Mouse (Mus musculus) kidney, embryonic 14.5 days (tissue): Measurements from ENCODE around the gene Mrpl18. TPM values are rescaled to one million over a fixed set of nuclear protein-coding genes. Genes with fewer than 3 reads are reported as not detected.
"Not testable (repeated sequence)": the region's sequence is repeated elsewhere in the genome, so short reads cannot be mapped to it uniquely, and the experiment has no call there.

ENCODE experiments used
- ATAC-seq: fragments of 200-750 bp; cut with Nextera tagmentation; 2 replicates; pipeline ENCODE4 v1.8.0; 2017; ENCODE audit warnings: moderate number of reproducible peaks, mild to moderate bottlenecking, moderate TSS enrichment, moderate library complexity; ENCODE audit not compliant: low FRiP score, low TSS enrichment
- H3K27ac ChIP-seq: fragments of 300-500 bp; sonication (generic); 2 replicates; pipeline ENCODE4 v1.5.1; 2014; ENCODE audit warnings: low read depth, mild to moderate bottlenecking, low read length, moderate library complexity, mixed read lengths
- H3K27me3 ChIP-seq: fragments of 300-500 bp; sonication (generic); 2 replicates; pipeline ENCODE4 v1.6.1; 2014; ENCODE audit warnings: mild to moderate bottlenecking, low read length; ENCODE audit not compliant: control insufficient read depth, insufficient read depth
- H3K36me3 ChIP-seq: fragments of 300-500 bp; sonication (generic); 2 replicates; pipeline ENCODE4 v1.6.1; 2014; ENCODE audit warnings: low read length, mixed read lengths; ENCODE audit not compliant: control insufficient read depth, insufficient read depth
- H3K4me1 ChIP-seq: fragments of 300-500 bp; sonication (generic); 2 replicates; pipeline ENCODE4 v1.6.1; 2014; ENCODE audit warnings: low read length, mixed read lengths; ENCODE audit not compliant: control insufficient read depth, insufficient read depth
- H3K4me2 ChIP-seq: fragments of 300-500 bp; sonication (generic); replicated peaks from 2 replicates; pipeline ENCODE4 v1.6.1; 2014; ENCODE audit warnings: low read depth, mild to moderate bottlenecking, low read length
- H3K4me3 ChIP-seq: fragments of 300-500 bp; sonication (generic); 2 replicates; pipeline ENCODE4 v1.5.1; 2014; ENCODE audit warnings: mild to moderate bottlenecking, low read length
- H3K9ac ChIP-seq: fragments of 300-500 bp; sonication (generic); 2 replicates; pipeline ENCODE4 v1.6.1; 2014; ENCODE audit warnings: low read depth, mild to moderate bottlenecking, low read length, moderate library complexity
- H3K9me3 ChIP-seq: fragments of 300-500 bp; sonication (generic); 2 replicates; pipeline ENCODE4 v1.6.1; 2016; ENCODE audit warnings: low read length; ENCODE audit not compliant: control insufficient read depth
- WGBS: fragments of 180-500 bp; shearing (Covaris S2); extraction: QIAGEN DNeasy Blood & Tissue Kit; methylation state at CpG from one replicate; pipeline ENCODE4 v1.1.7; 2014; 5-methylcytosine and 5-hydroxymethylcytosine counted together
- polyA plus RNA-seq: library from polyadenylated mRNA; unstranded; fragments of >200 nt; fragmentation: Nextera tagmentation; extraction: Ambion mirVana; gene quantifications from 2 replicates; pipeline ENCODE4 v1.2.1, GENCODE M21; 2014

Gene Mrpl18
- polyA plus RNA-seq, 1 experiment from 2014 or later, result 186 TPM

- WGBS, result 12% methylated on average over 27 of the region's 27 CpGs
- Histone ChIP-seq H3K27me3 (no peaks in the 10 kb centered on the region), H3K9ac (peak within 1 kb of the TSS; percentile 45; the same call in 1 of the 2 replicates), H3K4me1 (no peaks in the 10 kb centered on the region), H3K4me3 (peak within 1 kb of the TSS; percentile 10), H3K36me3 (peaks cover 22% of the 10 kb centered on the region), H3K9me3 (no peaks in the 10 kb centered on the region), H3K4me2 (peak within 1 kb of the TSS; percentile 32), H3K27ac (no peak within 1 kb of the TSS)
- peak; percentile 86 for ATAC-seq
Observed at GRCm38 (mm10) chr17:12940151-12940805, 24.1 kb upstream of the Mrpl18 start, which contains the start of gene Acat3. Gene Acat3 (minus strand): TSS chr17:12940600.

DNA sequence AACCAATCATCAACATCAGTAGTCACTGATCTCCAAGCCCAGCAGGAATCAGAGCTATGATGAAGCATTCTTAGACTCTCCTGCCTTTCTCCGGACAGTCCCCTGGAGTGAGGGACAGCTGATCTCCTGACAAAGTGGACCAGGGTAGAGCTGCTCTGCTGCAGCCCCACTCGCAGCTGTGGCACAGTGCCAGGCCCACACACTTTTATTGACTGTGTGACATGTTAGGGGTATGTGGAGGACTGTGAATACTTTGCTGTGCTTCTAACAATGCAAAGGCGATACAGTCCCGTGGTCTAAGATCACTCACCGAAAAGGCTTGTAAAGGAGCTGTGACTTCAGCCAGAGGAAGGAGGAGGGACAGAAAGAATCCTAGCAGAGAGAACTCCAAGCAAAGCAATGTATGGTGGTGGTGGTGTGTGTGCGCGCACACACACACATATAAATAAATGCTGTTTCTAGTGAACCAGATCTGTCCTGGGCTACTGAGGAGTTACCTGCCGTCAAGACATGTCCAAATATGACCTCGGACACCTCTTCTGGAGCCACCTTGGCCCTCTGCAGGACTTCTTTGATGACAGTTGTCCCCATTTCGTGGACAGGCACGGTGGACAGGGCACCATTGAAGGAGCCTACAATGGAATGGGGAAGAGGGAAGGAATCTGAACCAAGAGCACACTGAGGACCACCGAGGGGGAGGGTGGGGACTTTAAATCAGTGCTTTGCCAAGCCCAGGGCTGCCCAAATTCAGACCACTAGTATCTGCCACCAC, 23.4 kb upstream of the Mrpl18 start:
- Histone ChIP-seq H3K4me2 (peak overlapping the region; percentile 32), H3K9ac (peak overlapping the region; percentile 45; the same call in 1 of the 2 replicates), H3K36me3 (peaks cover 16% of the 10 kb centered on the region), H3K4me3 (peak overlapping the region; percentile 10)
- not testable (repeated sequence) for H3K4me1 ChIP-seq, H3K9me3 ChIP-seq, H3K27me3 ChIP-seq, ATAC-seq, H3K27ac ChIP-seq
- 49% methylated on average over 2 of the region's 12 CpGs for WGBS

GRCm38 (mm10) chr17:12938077-12938476, 21.9 kb upstream of the Mrpl18 start:
- Histone ChIP-seq H3K4me2 (no peak overlapping the region), H3K9me3 (no peaks in the 10 kb centered on the region), H3K36me3 (peaks cover 7% of the 10 kb centered on the region; the same call in 1 of the 2 replicates), H3K27me3 (no peaks in the 10 kb centered on the region), H3K4me1 (no peaks in the 10 kb centered on the region), H3K27ac (no peak overlapping the region), H3K4me3 (no peak overlapping the region), H3K9ac (no peak overlapping the region)
- 67% methylated on average over 2 of the region's 2 CpGs for WGBS
- ATAC-seq, result no peak

- Histone ChIP-seq H3K4me3 (no peak overlapping the region), H3K4me1 (no peaks in the 10 kb centered on the region), H3K9me3 (no peaks in the 10 kb centered on the region), H3K9ac (no peak overlapping the region), H3K36me3 (peaks cover 2% of the 10 kb centered on the region; the same call in 1 of the 2 replicates), H3K4me2 (no peak overlapping the region), H3K27ac (no peak overlapping the region), H3K27me3 (no peaks in the 10 kb centered on the region)
- ATAC-seq, result no peak
- WGBS, result 87% methylated on average over 2 of the region's 2 CpGs
Observed at GRCm38 (mm10) chr17:12937412-12937970, 21.3 kb upstream of the Mrpl18 start.

DNA sequence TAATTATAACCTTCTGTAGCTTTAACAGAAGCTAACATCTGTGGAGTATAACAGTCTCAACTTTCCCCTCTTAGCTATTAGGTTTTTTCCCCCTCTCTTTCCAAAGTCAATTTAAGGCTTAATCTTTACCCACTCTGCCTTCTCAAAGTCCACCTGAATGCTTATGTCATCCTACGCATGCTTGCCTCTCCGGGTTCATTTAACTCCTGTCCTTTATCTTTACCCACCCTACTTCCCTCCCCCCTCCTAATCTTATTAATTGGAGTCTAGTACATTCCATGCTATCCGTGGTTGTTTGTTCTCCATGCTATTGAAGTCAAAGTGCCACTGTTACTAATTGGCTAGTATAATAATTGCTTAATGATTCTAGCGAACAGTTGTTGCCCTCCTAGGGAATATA, 19.6 kb upstream of the Mrpl18 start:
- H3K4me1 ChIP-seq, result no peaks in the 10 kb centered on the region
- H3K4me3 ChIP-seq, result no peak overlapping the region
- H3K4me2 ChIP-seq, result no peak overlapping the region
- no peaks in the 10 kb centered on the region for H3K36me3 ChIP-seq
- H3K27me3 ChIP-seq, result no peaks in the 10 kb centered on the region
- H3K9me3 ChIP-seq, result no peaks in the 10 kb centered on the region
- no peak overlapping the region for H3K9ac ChIP-seq
- H3K27ac ChIP-seq, result no peak overlapping the region
- WGBS, result 51% methylated on average over 4 of the region's 4 CpGs
- no peak for ATAC-seq

- 85% methylated on average over 5 of the region's 5 CpGs for WGBS
- not testable (repeated sequence) for H3K4me2 ChIP-seq, H3K27me3 ChIP-seq, H3K4me3 ChIP-seq, H3K9ac ChIP-seq, H3K36me3 ChIP-seq, ATAC-seq, H3K27ac ChIP-seq, H3K9me3 ChIP-seq, H3K4me1 ChIP-seq
Observed at GRCm38 (mm10) chr17:12931576-12931975, 15.4 kb upstream of the Mrpl18 start.

DNA sequence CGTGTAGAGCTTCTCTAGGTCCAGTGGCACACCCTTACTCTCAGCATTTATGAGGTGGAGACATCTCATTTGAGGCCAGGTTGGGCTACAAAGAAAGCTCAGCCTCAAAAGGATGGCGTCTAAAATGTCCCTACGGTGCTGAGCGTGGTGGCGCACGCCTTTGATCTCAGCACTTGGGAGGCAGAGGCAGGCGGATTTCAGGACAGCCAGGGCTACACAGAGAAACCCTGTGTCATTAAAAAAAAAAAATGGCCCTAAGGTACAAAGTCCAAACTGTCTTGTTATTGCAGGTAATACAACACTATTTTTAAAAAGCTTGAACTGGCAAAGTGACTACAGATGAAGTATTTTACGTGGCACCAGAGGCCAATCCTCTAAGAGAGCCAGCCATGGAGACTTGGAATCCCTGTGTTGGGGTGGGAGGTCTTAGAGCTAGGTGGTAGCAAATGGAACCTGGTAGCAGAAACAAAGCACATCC, 9.6 kb upstream of the Mrpl18 start:
- Histone ChIP-seq H3K27ac (no peak overlapping the region), H3K4me2 (no peak overlapping the region), H3K9ac (no peak overlapping the region), H3K4me3 (no peak overlapping the region), H3K9me3 (no peaks in the 10 kb centered on the region), H3K4me1 (no peaks in the 10 kb centered on the region), H3K36me3 (peaks cover 57% of the 10 kb centered on the region), H3K27me3 (no peaks in the 10 kb centered on the region)
- 83% methylated on average over 8 of the region's 8 CpGs for WGBS
- ATAC-seq, result no peak

- Histone ChIP-seq H3K36me3 (peaks cover 64% of the 10 kb centered on the region), H3K4me1 (no peaks in the 10 kb centered on the region)
- ATAC-seq, result no peak
Observed at GRCm38 (mm10) chr17:12925001-12925400, 8.9 kb upstream of the Mrpl18 start.

GRCm38 (mm10) chr17:12921073-12921472, 4.9 kb upstream of the Mrpl18 start:
- 89% methylated on average over 1 of the region's 1 CpGs for WGBS
- Histone ChIP-seq H3K27me3 (no peaks in the 10 kb centered on the region), H3K27ac (no peak overlapping the region), H3K9me3 (no peaks in the 10 kb centered on the region), H3K4me2 (no peak overlapping the region), H3K4me1 (no peaks in the 10 kb centered on the region), H3K9ac (no peak overlapping the region), H3K36me3 (peaks cover 73% of the 10 kb centered on the region), H3K4me3 (no peak overlapping the region)
- no peak for ATAC-seq

More at GRCm38 (mm10) chr17:12925001-12925400, 8.9 kb upstream of the Mrpl18 start:
- H3K27ac ChIP-seq, result no peak overlapping the region
- H3K4me2 ChIP-seq, result no peak overlapping the region
- WGBS, result 88% methylated on average over 3 of the region's 3 CpGs
- no peaks in the 10 kb centered on the region for H3K9me3 ChIP-seq
- no peaks in the 10 kb centered on the region for H3K27me3 ChIP-seq
- no peak overlapping the region for H3K9ac ChIP-seq
- no peak overlapping the region for H3K4me3 ChIP-seq
